Mouse (Mus musculus): Measurements from ENCODE around the gene Frmd4b.
A peak's percentile ranks its signal among the peaks of the same experiment; 100 is the strongest.
"Not testable (repeated sequence)": the region's sequence is repeated elsewhere in the genome, so short reads cannot be mapped to it uniquely, and the experiment has no call there.

The Frmd4b gene

GRCm38 (mm10) chr6:97462421-97462820 lies 154.9 kb downstream of the Frmd4b start:
- no peak for DNase-seq

GRCm38 (mm10) chr6:97459112-97459511 lies 158.2 kb downstream of the Frmd4b start:
- no peak for DNase-seq

DNA sequence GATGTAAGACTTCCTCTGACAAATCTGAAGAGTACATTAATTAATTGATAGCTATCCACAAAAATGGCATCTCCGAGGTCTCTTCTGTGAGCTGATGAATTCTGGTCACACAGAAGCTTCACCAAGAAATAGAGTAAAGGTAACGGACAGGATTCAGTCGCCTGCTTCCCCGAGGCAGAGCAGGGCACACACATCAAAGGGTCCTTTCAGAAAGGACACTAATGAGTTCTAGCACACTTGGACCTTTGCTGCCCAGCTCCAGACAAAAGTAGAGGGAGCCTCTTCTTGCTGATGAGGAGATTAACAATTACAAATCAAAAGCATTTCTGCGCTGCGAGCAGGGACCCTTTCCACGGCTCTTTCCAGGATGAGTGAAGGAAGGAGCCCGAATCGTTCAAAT lies 159.0 kb downstream of the Frmd4b start:
- DNase-seq = no peak

- DNase-seq = peak; percentile 27
Measured at GRCm38 (mm10) chr6:97457954-97458353, 159.4 kb downstream of the Frmd4b start.

DNA sequence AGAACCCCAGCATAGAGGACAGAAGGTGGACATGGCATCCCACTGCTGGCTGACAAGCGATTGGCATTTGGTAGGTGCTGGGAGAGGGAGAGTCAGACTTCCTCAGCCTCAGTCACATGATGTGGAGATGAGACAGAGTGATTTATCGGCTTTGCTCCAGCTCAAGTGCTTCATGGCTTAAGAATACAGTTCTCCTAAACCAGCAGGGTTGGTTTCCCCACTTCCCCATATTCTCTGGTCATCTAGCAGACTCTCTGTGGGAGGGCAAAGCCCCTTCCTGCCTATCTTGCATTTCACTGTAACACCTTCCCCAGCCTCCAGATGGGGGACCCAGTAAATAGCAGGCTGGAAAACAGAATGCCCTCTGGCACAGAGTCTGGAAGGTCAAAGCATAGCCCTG lies 160.1 kb downstream of the Frmd4b start:
- no peak for DNase-seq

GRCm38 (mm10) chr6:97452223-97452622 lies 165.1 kb downstream of the Frmd4b start:
- DNase-seq = no peak

- no peak for DNase-seq
Measured at GRCm38 (mm10) chr6:97449806-97450205, 167.5 kb downstream of the Frmd4b start.

GRCm38 (mm10) chr6:97447020-97447419 lies 170.3 kb downstream of the Frmd4b start:
- no peak for DNase-seq

GRCm38 (mm10) chr6:97444145-97444544 lies 173.2 kb downstream of the Frmd4b start:
- DNase-seq = no peak

GRCm38 (mm10) chr6:97443522-97443921 lies 173.8 kb downstream of the Frmd4b start:
- no peak for DNase-seq

GRCm38 (mm10) chr6:97441357-97441756 lies 176.0 kb downstream of the Frmd4b start:
- no peak for DNase-seq

GRCm38 (mm10) chr6:97438918-97439645 lies 178.3 kb downstream of the Frmd4b start:
- no peak for DNase-seq

DNA sequence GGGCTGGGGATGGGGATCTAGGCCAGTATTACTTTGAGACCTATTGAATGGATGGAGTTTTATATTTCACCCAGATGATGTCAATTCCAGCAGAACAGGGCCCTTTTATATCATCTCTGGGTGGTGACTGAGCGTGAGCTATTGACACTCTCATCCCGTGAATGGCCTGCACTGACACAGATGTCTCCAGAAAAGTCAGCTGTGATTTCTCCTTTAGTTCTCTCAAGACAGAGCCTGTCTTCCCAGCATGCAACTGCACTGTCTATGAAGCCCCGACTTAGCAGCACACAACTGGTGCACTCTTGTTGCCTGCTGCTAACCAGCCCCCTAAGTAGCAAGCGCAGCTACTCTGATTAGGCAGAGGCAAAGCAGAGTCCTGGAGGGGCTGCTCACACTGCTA lies 182.6 kb downstream of the Frmd4b start:
- DNase-seq = no peak

- no peak for DNase-seq
Measured at GRCm38 (mm10) chr6:97431309-97432004, 185.9 kb downstream of the Frmd4b start.

GRCm38 (mm10) chr6:97430519-97430918 lies 186.8 kb downstream of the Frmd4b start:
- no peak for DNase-seq

DNA sequence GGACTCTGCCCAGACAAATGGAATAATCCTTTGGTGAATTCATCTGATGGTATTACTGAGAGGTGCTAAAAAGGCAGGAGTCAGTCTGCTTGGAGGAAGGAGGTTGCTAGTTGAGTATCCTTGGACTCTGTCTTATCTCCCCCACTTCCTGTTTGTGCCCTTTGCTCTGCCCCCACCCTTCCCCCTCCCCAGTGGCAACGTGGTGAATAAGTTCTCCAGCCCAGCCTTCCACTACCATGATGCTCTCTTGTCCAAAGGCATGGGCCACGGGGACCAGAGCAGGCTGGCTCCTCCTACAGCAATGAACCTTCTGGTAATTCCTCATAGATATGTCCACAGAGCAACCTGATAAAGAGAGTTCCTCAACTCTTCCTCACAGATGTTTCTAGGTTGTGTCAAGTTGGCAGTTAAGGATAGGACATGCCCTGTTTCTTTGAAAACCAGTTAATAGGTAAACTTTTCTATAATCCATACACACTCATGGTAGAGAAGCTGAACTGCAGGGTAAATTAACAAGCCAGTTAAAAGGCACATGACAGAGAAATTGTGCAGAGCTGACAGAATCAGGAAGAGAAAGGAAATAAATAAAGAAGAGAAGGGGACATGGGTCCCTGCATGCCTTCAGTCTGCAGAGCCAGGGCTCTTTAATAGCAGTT lies 187.5 kb downstream of the Frmd4b start:
- no peak for DNase-seq

DNA sequence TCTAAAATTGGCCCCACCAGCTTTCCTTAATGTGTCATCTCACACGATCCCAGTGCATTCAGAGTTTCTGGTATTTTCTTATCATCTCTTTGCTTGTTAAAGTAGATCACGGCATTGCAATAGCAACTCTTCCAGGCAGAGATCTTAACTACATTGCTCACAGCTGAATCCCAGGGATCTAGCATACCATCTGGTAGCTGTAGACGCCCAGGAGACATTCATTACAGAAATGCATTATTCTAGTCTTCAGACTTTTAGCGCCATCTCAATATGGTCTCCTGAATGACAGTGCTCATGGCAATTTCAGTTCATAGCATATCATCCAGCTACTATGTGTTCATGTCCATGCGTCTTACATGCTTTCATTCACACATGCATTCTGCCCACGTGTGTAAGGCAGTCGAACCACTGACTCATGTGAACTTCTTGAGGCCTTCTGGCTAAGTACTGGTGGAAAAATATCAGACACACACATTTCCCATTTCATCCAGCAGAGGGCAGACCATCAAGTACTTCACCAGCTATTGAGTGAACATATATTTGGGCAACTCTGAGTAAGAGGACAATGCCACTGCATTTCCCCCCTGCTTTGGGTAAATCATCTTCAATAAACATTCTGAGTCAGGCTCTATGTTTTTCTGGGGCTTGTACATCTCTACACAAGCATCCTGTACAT lies 197.4 kb downstream of the Frmd4b start:
- DNase-seq = peak; percentile 73

DNA sequence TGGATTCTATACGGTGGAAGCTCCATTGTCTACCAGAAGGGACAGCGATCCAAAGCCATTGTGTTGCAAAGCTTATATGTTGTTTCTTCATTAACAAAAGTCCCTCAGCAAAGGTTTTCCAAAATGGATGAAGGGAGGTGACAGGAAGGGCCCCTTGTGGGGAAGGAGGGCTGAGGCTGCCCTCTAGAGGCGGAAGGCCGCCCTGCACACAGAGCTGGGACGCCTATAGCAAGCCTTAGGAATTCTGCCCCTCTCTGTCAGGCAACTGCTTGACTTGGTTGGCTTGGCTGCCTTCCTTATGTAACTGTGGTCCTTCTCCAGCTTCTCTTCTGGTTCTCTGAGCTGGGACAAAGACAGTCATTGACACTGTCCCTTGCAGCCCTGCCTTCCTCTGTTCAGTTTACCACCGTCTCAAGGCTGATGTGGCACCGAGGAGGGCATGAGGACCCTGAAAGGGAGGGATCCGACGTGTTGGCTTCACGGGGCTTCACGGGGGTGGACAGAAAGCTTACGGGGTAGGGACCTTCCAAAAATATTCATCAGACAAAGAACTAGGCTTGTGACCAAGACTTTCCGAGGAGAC lies 200.3 kb downstream of the Frmd4b start:
- peak; percentile 72 for DNase-seq

- DNase-seq = not testable (repeated sequence)
Measured at GRCm38 (mm10) chr6:97415578-97415977, 201.8 kb downstream of the Frmd4b start.

GRCm38 (mm10) chr6:97413453-97413852 lies 203.9 kb downstream of the Frmd4b start:
- no peak for DNase-seq

GRCm38 (mm10) chr6:97412403-97412802 lies 204.9 kb downstream of the Frmd4b start:
- DNase-seq = no peak

DNA sequence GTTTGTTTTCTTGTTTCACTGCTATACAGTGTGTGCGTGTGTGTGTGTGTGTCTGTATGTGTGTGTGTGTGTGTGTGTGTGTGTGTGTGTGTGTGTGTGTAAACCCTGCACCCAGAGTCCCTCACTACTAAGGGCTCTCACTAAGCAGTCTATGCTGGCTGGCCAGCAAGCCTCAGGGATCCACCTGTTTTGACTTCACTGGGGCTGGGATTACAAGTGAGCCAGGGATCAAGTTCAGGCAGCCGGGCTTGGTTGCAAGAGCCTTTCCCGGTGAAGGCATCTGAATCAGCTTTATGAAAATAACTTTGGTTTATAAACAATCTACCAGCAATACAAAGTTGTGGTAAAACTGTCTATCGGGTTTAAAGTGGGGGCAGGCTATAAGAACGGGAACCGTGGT lies 206.0 kb downstream of the Frmd4b start:
- no peak for DNase-seq

Data from thymus, postnatal 25 days (tissue).